Comparison of ENCODE assay signal across 12 mouse cellular contexts in genomic region chr5:119193699-119194681, GRCm38 (mm10).
DNase-seq lines count a peak whose midpoint lies in the region; ATAC-seq and TF ChIP-seq lines count a peak whose summit lies in the region.
"Had no signal": no experiment of that assay in that cellular context is flagged by ENCODE, and none has a peak within 500 bp of the region (broad histone marks: within the 10 kb centered on the region; RNA-seq: fewer than 3 reads in every experiment).

No protein-coding gene starts in this region.

- H3K9me3 ChIP-seq in hindbrain, postnatal 0 days (ENCODE audit: low read length), result no peaks in the 10 kb centered on the region; the same call in 1 of the 2 replicates
- 0 out of 2 replicates have a peak, but pooled peaks cover 2% of the 10 kb centered on the region for H3K9me3 ChIP-seq in hindbrain, embryonic 11.5 days (ENCODE audit: control insufficient read depth, low read length)
- no peaks in the 10 kb centered on the region for H3K9me3 ChIP-seq in intestine, embryonic 16.5 days (ENCODE audit: control insufficient read depth, low read length)
- H3K9me3 ChIP-seq in hindbrain, embryonic 13.5 days, result 0 out of 2 replicates have a peak, but pooled peaks cover 4% of the 10 kb centered on the region
- H3K9me3 ChIP-seq: liver, embryonic 15.5 days had no signal

- DNase-seq in hindbrain, postnatal 0 days (ENCODE audit: low spot score), result peak; percentile 29
- DNase-seq in hindbrain, embryonic 11.5 days (ENCODE audit: low spot score), result no peak
- peak; percentile 26 for DNase-seq in ovary, postnatal 14 days (ENCODE audit: low spot score)
- no peak for DNase-seq in ovary, adult 18-20 months (ENCODE audit: low spot score)
- no peak for DNase-seq in cerebellum, postnatal 4 days (ENCODE audit: low spot score in 2 of 2)
- no peak for DNase-seq in cerebellum, adult 11-12 months
- DNase-seq: adrenal gland, postnatal 36 days; cerebellum, adult 9-10 months had no signal

- H3K4me3 ChIP-seq in hindbrain, postnatal 0 days (ENCODE audit: low read length), result no peak overlapping the region
- no peak overlapping the region for H3K4me3 ChIP-seq in hindbrain, embryonic 11.5 days (ENCODE audit: low read depth, low read length)
- no peak overlapping the region for H3K4me3 ChIP-seq in intestine, embryonic 16.5 days (ENCODE audit: low read length)
- no peak overlapping the region for H3K4me3 ChIP-seq in hindbrain, embryonic 13.5 days
- H3K4me3 ChIP-seq: liver, embryonic 15.5 days had no signal

- WGBS in hindbrain, postnatal 0 days, result 63% methylated on average over 21 of the region's 21 CpGs
- WGBS in hindbrain, embryonic 11.5 days, result 64% methylated on average over 21 of the region's 21 CpGs
- 34% methylated on average over 21 of the region's 21 CpGs for WGBS in intestine, embryonic 16.5 days
- WGBS in hindbrain, embryonic 13.5 days, result 57% methylated on average over 21 of the region's 21 CpGs

- no peaks in the 10 kb centered on the region for H3K4me1 ChIP-seq in hindbrain, postnatal 0 days (ENCODE audit: insufficient read depth, low read length)
- no peaks in the 10 kb centered on the region for H3K4me1 ChIP-seq in hindbrain, embryonic 11.5 days (replicated peaks; ENCODE audit: control insufficient read depth, insufficient read depth, low read length)
- peaks cover 12% of the 10 kb centered on the region for H3K4me1 ChIP-seq in intestine, embryonic 16.5 days (ENCODE audit: control insufficient read depth, insufficient read depth, low read length)
- H3K4me1 ChIP-seq in hindbrain, embryonic 13.5 days (replicated peaks), result no peaks in the 10 kb centered on the region
- H3K4me1 ChIP-seq: liver, embryonic 15.5 days had no signal

- H3K27ac ChIP-seq in hindbrain, postnatal 0 days, result no peak overlapping the region
- H3K27ac ChIP-seq in hindbrain, embryonic 11.5 days (ENCODE audit: low read depth, low read length), result no peak overlapping the region
- H3K27ac ChIP-seq in intestine, embryonic 16.5 days (ENCODE audit: low read length), result no peak overlapping the region
- H3K27ac ChIP-seq in hindbrain, embryonic 13.5 days, result no peak overlapping the region
- H3K27ac ChIP-seq: liver, embryonic 15.5 days had no signal

- H3K4me2 ChIP-seq in hindbrain, postnatal 0 days (ENCODE audit: low read depth, low read length), result no peak overlapping the region
- H3K4me2 ChIP-seq in hindbrain, embryonic 11.5 days (replicated peaks; ENCODE audit: low read depth, low read length), result no peak overlapping the region
- no peak overlapping the region for H3K4me2 ChIP-seq in intestine, embryonic 16.5 days (ENCODE audit: low read depth, low read length)
- no peak overlapping the region for H3K4me2 ChIP-seq in hindbrain, embryonic 13.5 days
- H3K4me2 ChIP-seq: liver, embryonic 15.5 days had no signal

- ATAC-seq in hindbrain, postnatal 0 days, result no peak
- no peak for ATAC-seq in hindbrain, embryonic 11.5 days (ENCODE audit: low FRiP score)
- peak; percentile 58 for ATAC-seq in intestine, embryonic 16.5 days
- ATAC-seq in hindbrain, embryonic 13.5 days (ENCODE audit: low FRiP score), result no peak
- ATAC-seq: Patski had no signal

- H3K27me3 ChIP-seq in hindbrain, postnatal 0 days (ENCODE audit: insufficient read depth, low read length), result no peaks in the 10 kb centered on the region
- H3K27me3 ChIP-seq in hindbrain, embryonic 11.5 days (ENCODE audit: control insufficient read depth, insufficient read depth, low read length), result no peaks in the 10 kb centered on the region
- H3K27me3 ChIP-seq in intestine, embryonic 16.5 days (replicated peaks; ENCODE audit: control insufficient read depth, insufficient read depth, low read length), result no peaks in the 10 kb centered on the region
- H3K27me3 ChIP-seq in hindbrain, embryonic 13.5 days, result no peaks in the 10 kb centered on the region
- H3K27me3 ChIP-seq: liver, embryonic 15.5 days had no signal

- no peak overlapping the region for H3K9ac ChIP-seq in hindbrain, postnatal 0 days (replicated peaks; ENCODE audit: low read length)
- H3K9ac ChIP-seq in hindbrain, embryonic 11.5 days (ENCODE audit: low read depth, low read length), result no peak overlapping the region
- no peak overlapping the region for H3K9ac ChIP-seq in intestine, embryonic 16.5 days (ENCODE audit: low read depth, low read length)
- no peak overlapping the region for H3K9ac ChIP-seq in hindbrain, embryonic 13.5 days
- H3K9ac ChIP-seq: liver, embryonic 15.5 days had no signal

- H3K36me3 ChIP-seq in hindbrain, postnatal 0 days (ENCODE audit: insufficient read depth, low read length), result no peaks in the 10 kb centered on the region
- H3K36me3 ChIP-seq in hindbrain, embryonic 11.5 days (ENCODE audit: control insufficient read depth, insufficient read depth, low read length), result no peaks in the 10 kb centered on the region
- no peaks in the 10 kb centered on the region for H3K36me3 ChIP-seq in intestine, embryonic 16.5 days (ENCODE audit: control insufficient read depth, insufficient read depth, low read length)
- H3K36me3 ChIP-seq in hindbrain, embryonic 13.5 days, result no peaks in the 10 kb centered on the region
- H3K36me3 ChIP-seq: liver, embryonic 15.5 days had no signal

- no peak for TF ChIP-seq CTCF in hindbrain, postnatal 0 days (IDR thresholded peaks at IDR 0.05; ENCODE audit: low read depth)

Comparison
In these comparisons a context has a peak if more than half of its experiments do, and no peak if none do; other contexts are left out.
1. DNase-seq: peak in hindbrain, postnatal 0 days (single experiment) and ovary, postnatal 14 days (single experiment); none in hindbrain, embryonic 11.5 days (single experiment), ovary, adult 18-20 months (single experiment), cerebellum, postnatal 4 days (0 of 2) and cerebellum, adult 11-12 months (single experiment).